Mouse (Mus musculus) neural tube, embryonic 13.5 days (tissue): ENCODE measurements around the gene Fam219b. TPM values are rescaled to one million over a fixed set of nuclear protein-coding genes. Genes with fewer than 3 reads are reported as not detected.

Source experiments
- ATAC-seq: fragments of 200-750 bp; cut with Nextera tagmentation; 2 replicates; pipeline ENCODE4 v1.8.0; 2017; ENCODE audit warnings: low read depth, mild to moderate bottlenecking, moderate TSS enrichment, moderate library complexity
- H3K27ac ChIP-seq: fragments of 300-500 bp; sonication (generic); replicated peaks from 2 replicates; pipeline ENCODE4 v1.5.1; 2015; ENCODE audit warnings: moderate library complexity, mild to moderate bottlenecking, inconsistent platforms
- H3K27me3 ChIP-seq: fragments of 300-500 bp; sonication (generic); 2 replicates; pipeline ENCODE4 v1.6.1; 2015; ENCODE audit warnings: mild to moderate bottlenecking, inconsistent platforms
- H3K36me3 ChIP-seq: fragments of 300-500 bp; sonication (generic); 2 replicates; pipeline ENCODE4 v1.6.1; 2015; ENCODE audit warnings: mild to moderate bottlenecking, inconsistent platforms
- H3K4me1 ChIP-seq: fragments of 300-500 bp; sonication (generic); replicated peaks from 2 replicates; pipeline ENCODE4 v1.6.1; 2015; ENCODE audit warnings: inconsistent platforms
- H3K4me2 ChIP-seq: fragments of 300-500 bp; sonication (generic); 2 replicates; pipeline ENCODE4 v1.6.1; 2015; ENCODE audit warnings: inconsistent platforms, mild to moderate bottlenecking, moderate library complexity
- H3K4me3 ChIP-seq: fragments of 300-500 bp; sonication (generic); 2 replicates; pipeline ENCODE4 v1.5.1; 2015; ENCODE audit warnings: mild to moderate bottlenecking, inconsistent platforms
- H3K9ac ChIP-seq: fragments of 300-500 bp; sonication (generic); 2 replicates; pipeline ENCODE4 v1.6.1; 2015; ENCODE audit warnings: moderate library complexity, mild to moderate bottlenecking, inconsistent platforms
- H3K9me3 ChIP-seq: fragments of 300-500 bp; sonication (generic); 2 replicates; pipeline ENCODE4 v1.6.1; 2016; ENCODE audit warnings: inconsistent platforms
- WGBS: fragments of 180-500 bp; shearing (Covaris S2); methylation state at CpG from one replicate; pipeline ENCODE4 v1.1.7; 2015; 5-methylcytosine and 5-hydroxymethylcytosine counted together
- polyA plus RNA-seq: library from polyadenylated mRNA; unstranded; fragments of >200 nt; fragmentation: Nextera tagmentation; extraction: Ambion mirVana; gene quantifications from 2 replicates; pipeline ENCODE4 v1.2.1, GENCODE M21; 2015

The Fam219b gene
- polyA plus RNA-seq, 1 experiment from 2014 or later = 20.2 TPM

DNA sequence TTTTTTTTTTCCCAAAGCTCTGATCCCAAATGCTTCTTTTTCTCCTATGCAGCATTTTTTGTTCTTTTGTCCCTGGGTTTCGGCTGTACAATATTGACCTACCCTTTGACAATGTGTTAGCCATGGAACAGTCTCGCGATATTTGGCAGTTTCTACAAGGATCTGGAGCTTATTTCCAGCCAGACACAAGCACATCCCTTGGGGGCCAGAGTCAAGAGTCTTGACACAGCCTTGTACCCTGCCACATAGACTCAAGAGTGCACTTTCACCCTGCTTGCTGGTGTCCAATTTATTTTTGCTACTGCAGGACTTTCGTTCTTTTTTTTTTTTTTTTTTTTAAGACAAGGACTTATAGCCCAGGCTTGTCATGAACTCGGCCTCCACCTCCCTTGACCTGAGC, 966 bp upstream of the Fam219b start:
- Histone ChIP-seq H3K27me3 (no peaks in the 10 kb centered on the region), H3K9ac (peak overlapping the region; percentile 89; the same call in 1 of the 2 replicates), H3K9me3 (no peaks in the 10 kb centered on the region), H3K4me2 (peak overlapping the region; percentile 88; the same call in 1 of the 2 replicates), H3K36me3 (peaks cover 53% of the 10 kb centered on the region), H3K4me1 (peaks cover 26% of the 10 kb centered on the region), H3K27ac (0 out of 2 replicates have a peak overlapping the region, but pooled peaks have one; percentile 90), H3K4me3 (peak overlapping the region; percentile 76; the same call in 1 of the 2 replicates)
- 88% methylated on average over 5 of the region's 5 CpGs for WGBS
- ATAC-seq = no peak

DNA sequence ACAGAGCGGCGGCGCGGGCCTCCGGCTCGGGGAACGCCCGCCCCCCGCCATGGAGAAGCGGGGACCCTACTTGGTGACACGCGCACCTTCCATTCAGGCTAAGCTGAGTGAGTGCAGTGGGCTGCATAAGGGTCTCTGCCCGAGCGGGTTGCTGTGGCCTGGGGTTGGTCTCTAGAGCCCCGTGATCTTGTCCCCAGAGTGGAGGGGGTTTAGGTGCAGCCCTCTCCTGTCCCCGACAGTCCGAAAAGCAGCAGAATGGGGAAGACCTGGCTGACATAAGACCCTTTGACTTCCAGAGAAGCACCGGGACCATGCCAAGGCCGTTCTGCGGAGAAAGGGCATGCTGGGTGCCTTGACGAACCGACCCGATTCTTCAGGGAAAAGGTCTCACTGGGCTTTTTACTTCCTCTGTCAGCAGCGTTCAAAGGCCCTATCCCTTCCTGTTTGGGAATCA, 427 bp downstream of the Fam219b start:
- peak; percentile 84 for ATAC-seq
- Histone ChIP-seq H3K9me3 (no peaks in the 10 kb centered on the region), H3K4me2 (peak overlapping the region; percentile 88), H3K27me3 (no peaks in the 10 kb centered on the region), H3K27ac (peak overlapping the region; percentile 90), H3K4me1 (peaks cover 26% of the 10 kb centered on the region), H3K9ac (peak overlapping the region; percentile 89), H3K36me3 (peaks cover 52% of the 10 kb centered on the region), H3K4me3 (peak overlapping the region; percentile 76)
- under 1% methylated on average over 24 of the region's 24 CpGs for WGBS

DNA sequence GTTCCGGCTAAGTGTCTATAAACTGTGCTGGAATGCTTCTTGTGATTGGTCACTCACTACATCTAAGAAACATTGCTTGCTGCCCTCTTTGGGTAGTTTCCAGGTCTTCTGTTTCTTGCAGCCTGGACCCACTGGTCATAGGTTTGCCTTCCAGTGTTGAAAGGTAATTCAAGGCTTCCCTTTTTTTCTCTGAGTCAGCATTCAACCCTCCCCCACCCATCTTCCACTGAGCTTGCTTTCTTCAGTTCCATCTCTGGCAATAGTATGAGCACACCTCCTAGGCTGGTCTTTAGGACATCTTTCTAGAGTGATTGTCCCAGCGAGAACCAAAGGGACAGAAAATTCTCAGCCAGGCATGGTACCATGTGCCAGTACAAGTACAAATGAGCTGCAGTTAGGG, 2.2 kb downstream of the Fam219b start:
- WGBS = 86% methylated on average over 2 of the region's 2 CpGs
- no peaks in the 10 kb centered on the region for H3K27me3 ChIP-seq
- H3K4me1 ChIP-seq = peaks cover 26% of the 10 kb centered on the region
- H3K9me3 ChIP-seq = no peaks in the 10 kb centered on the region
- no peak overlapping the region for H3K9ac ChIP-seq
- no peak for ATAC-seq
- peaks cover 53% of the 10 kb centered on the region for H3K36me3 ChIP-seq
- no peak overlapping the region for H3K4me2 ChIP-seq
- no peak overlapping the region for H3K27ac ChIP-seq
- H3K4me3 ChIP-seq = no peak overlapping the region

DNA sequence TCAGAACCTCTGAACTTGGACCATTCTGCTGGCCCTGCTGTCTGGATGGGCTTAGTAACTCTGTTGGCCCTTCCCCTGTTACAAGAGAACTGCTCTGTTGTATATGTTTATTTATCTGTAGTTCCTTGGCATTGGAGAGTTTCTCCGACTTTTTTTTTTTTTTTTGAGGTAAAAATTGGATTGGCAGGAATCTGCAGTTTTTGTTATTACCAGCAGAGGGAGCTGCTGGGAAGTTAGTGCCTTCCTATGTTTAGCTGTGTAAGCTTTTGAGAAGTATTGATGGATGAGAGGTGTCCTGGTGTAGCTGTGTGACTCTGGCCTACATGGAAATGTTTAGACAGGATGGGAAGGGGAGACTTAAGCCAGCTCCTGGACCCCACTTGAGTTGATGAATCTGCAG, 4.0 kb downstream of the Fam219b start:
- no peak overlapping the region for H3K4me2 ChIP-seq
- H3K9ac ChIP-seq = no peak overlapping the region
- H3K36me3 ChIP-seq = peaks cover 66% of the 10 kb centered on the region
- no peak overlapping the region for H3K27ac ChIP-seq
- no peak for ATAC-seq
- 18% methylated on average over 1 of the region's 1 CpGs for WGBS
- no peaks in the 10 kb centered on the region for H3K27me3 ChIP-seq
- no peak overlapping the region for H3K4me3 ChIP-seq
- H3K9me3 ChIP-seq = no peaks in the 10 kb centered on the region
- peaks cover 26% of the 10 kb centered on the region for H3K4me1 ChIP-seq

DNA sequence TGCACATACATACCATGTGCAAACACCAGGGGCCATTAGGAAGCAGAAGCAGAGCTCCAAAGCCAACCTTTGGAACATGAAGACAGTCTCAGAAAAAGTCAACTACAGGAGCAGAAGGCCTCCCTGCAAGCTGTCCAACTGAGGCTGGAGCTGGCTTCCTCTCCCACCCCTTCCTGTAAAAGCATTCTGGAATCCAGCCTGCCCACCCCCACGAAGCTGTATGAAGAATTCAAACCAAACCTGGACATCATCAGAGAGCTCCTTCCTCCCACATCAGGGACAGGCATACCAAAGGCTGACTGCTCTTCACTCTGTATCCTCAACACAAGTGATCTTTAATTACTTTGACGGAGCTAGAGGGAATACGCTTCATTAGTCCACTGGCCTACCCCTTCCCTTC, 6.6 kb downstream of the Fam219b start:
- H3K27ac ChIP-seq = no peak overlapping the region
- peaks cover 91% of the 10 kb centered on the region for H3K36me3 ChIP-seq
- H3K4me1 ChIP-seq = peaks cover 13% of the 10 kb centered on the region
- H3K4me3 ChIP-seq = no peak overlapping the region
- no peak overlapping the region for H3K4me2 ChIP-seq
- 81% methylated on average over 3 of the region's 3 CpGs for WGBS
- H3K27me3 ChIP-seq = no peaks in the 10 kb centered on the region
- H3K9me3 ChIP-seq = no peaks in the 10 kb centered on the region
- no peak for ATAC-seq
- no peak overlapping the region for H3K9ac ChIP-seq

DNA sequence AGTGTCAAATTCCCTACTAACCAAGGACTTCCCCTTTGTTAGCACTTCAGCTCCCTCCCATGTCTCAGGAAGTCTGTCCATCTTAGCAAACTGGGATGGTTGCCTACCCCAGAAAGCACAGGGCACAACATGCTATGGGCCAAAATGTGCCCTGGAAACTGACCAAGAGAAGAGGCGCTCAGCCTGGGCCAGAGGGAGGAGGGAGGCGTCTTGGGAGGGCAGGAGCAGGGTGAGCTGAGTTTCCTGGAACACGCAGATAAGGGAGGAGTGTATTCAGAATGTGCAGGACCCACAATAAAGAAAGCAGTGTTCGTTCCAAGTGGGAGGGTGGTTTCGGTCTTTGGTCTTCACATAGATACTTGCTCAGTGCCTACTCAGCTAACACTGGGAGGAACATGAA, 10.0 kb downstream of the Fam219b start:
- 87% methylated on average over 5 of the region's 5 CpGs for WGBS
- Histone ChIP-seq H3K4me1 (peaks cover 21% of the 10 kb centered on the region), H3K4me2 (no peak overlapping the region), H3K36me3 (peaks cover 78% of the 10 kb centered on the region), H3K9me3 (no peaks in the 10 kb centered on the region), H3K27ac (no peak overlapping the region), H3K4me3 (no peak overlapping the region), H3K9ac (no peak overlapping the region), H3K27me3 (no peaks in the 10 kb centered on the region)
- no peak for ATAC-seq

- peaks cover 23% of the 10 kb centered on the region for H3K4me1 ChIP-seq
- no peaks in the 10 kb centered on the region for H3K27me3 ChIP-seq
- H3K27ac ChIP-seq = no peak overlapping the region
- H3K4me2 ChIP-seq = no peak overlapping the region
- no peak for ATAC-seq
- peaks cover 72% of the 10 kb centered on the region for H3K36me3 ChIP-seq
- no peaks in the 10 kb centered on the region for H3K9me3 ChIP-seq
- WGBS = 92% methylated on average over 11 of the region's 11 CpGs
- H3K4me3 ChIP-seq = no peak overlapping the region
- H3K9ac ChIP-seq = no peak overlapping the region
Measured at GRCm38 (mm10) chr9:57547869-57548268, 10.5 kb downstream of the Fam219b start.

DNA sequence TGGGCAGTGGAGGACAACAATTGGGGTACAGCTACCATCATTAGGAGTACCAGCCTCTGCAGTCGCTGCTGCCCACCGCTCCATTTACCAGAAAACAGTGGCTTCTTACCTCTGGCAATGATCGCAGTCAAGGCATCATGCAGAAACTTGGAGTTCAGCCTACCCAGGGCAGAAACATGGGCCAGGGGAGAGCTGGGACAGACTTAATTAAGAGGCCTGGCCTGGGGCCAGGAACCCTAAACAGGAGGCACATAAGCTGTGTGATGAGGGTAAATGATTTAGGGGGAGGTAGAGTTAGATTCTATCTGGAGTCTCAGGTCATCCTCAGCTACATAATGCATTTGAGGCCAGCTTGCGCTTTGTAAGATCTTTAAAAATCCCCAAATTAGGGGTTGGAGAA, 11.9 kb downstream of the Fam219b start:
- no peak overlapping the region for H3K4me3 ChIP-seq
- H3K27me3 ChIP-seq = no peaks in the 10 kb centered on the region
- H3K4me2 ChIP-seq = no peak overlapping the region
- peaks cover 60% of the 10 kb centered on the region for H3K36me3 ChIP-seq
- ATAC-seq = no peak
- no peak overlapping the region for H3K9ac ChIP-seq
- H3K27ac ChIP-seq = no peak overlapping the region
- no peaks in the 10 kb centered on the region for H3K9me3 ChIP-seq
- H3K4me1 ChIP-seq = peaks cover 32% of the 10 kb centered on the region
- 96% methylated on average over 4 of the region's 4 CpGs for WGBS

DNA sequence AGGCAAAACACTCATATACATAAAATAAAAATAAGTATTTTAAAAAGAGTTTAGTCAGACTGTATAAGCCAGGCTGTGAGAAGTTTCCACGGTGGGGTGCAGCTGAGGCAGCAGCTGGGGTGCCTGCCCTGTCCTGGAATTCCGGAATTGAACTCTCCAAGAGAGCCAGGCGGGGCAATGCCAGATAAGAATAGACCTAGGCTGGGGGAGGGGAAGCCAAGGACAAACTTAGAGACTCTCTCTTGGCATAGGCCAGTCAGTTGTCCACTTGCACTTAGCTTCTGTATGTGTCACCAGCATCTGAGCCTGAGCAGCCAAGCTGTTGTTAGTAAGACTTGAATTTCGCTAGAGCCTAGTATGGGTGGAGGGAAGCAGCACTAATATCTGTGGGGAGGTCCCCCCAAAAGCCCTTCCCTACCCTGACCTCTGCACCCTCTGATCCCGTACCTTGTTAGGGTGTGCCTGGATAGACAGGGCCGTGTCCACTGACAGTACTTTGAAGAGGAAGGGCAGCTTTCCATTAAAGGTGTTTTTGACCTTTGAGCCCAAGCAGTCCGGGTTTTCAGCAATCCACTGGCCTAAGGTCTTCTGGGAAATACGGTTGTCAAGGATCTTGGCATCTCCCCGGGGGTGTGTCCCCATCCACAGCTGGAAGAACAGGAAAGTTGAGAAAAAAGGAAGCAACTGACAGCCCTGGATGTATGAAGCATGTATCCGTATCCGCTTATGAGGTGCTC, 13.0 kb downstream of the Fam219b start:
- no peak overlapping the region for H3K4me2 ChIP-seq
- no peaks in the 10 kb centered on the region for H3K27me3 ChIP-seq
- H3K4me3 ChIP-seq = no peak overlapping the region
- no peak overlapping the region for H3K9ac ChIP-seq
- WGBS = 93% methylated on average over 11 of the region's 11 CpGs
- H3K9me3 ChIP-seq = no peaks in the 10 kb centered on the region
- ATAC-seq = no peak
- H3K27ac ChIP-seq = no peak overlapping the region
- peaks cover 49% of the 10 kb centered on the region for H3K36me3 ChIP-seq
- peaks cover 39% of the 10 kb centered on the region for H3K4me1 ChIP-seq

GRCm38 (mm10) chr9:57552139-57552887, 15.0 kb downstream of the Fam219b start, which contains the start of gene Mpi:
Mpi (minus strand) TSS chr9:57552763.
- peak; percentile 58; the same call in 1 of the 2 replicates for ATAC-seq
- peak within 1 kb of the TSS; percentile 70 for H3K4me2 ChIP-seq
- WGBS = under 1% methylated on average over 28 of the region's 28 CpGs
- H3K4me3 ChIP-seq = peak within 1 kb of the TSS; percentile 60
- no peak within 1 kb of the TSS for H3K27ac ChIP-seq
- peaks cover 32% of the 10 kb centered on the region for H3K36me3 ChIP-seq
- peak within 1 kb of the TSS; percentile 82 for H3K9ac ChIP-seq
- no peaks in the 10 kb centered on the region for H3K27me3 ChIP-seq
- H3K4me1 ChIP-seq = peaks cover 39% of the 10 kb centered on the region
- H3K9me3 ChIP-seq = no peaks in the 10 kb centered on the region

GRCm38 (mm10) chr9:57553119-57553518, 15.8 kb downstream of the Fam219b start:
- Histone ChIP-seq H3K4me1 (peaks cover 39% of the 10 kb centered on the region), H3K27me3 (no peaks in the 10 kb centered on the region), H3K4me3 (no peak overlapping the region), H3K9me3 (no peaks in the 10 kb centered on the region), H3K36me3 (peaks cover 24% of the 10 kb centered on the region), H3K27ac (no peak overlapping the region), H3K4me2 (no peak overlapping the region), H3K9ac (no peak overlapping the region)
- 0 out of 2 replicates have a peak, but pooled peaks have one; percentile 26 for ATAC-seq
- WGBS = 72% methylated on average over 11 of the region's 11 CpGs

DNA sequence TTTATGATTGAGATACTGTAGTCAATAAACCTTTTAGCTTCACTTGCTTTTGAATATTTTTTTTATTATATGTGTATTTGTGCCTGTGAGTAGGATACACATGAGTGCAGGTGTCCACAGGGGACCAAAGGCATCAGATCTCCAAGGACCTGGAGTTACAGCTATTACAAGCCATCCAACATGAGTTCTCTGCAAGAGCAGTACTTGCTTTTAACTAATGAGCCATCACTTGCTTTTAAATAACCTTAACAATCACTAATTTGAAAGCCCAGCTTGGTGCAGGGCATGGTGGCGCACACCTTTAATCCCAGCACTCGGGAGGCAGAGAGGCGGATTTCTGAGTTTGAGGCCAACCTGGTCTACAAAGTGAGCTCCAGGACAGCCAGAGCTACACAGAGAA, 17.4 kb downstream of the Fam219b start:
- Histone ChIP-seq H3K4me2 (no peak overlapping the region), H3K4me3 (no peak overlapping the region), H3K9ac (no peak overlapping the region), H3K4me1 (peaks cover 29% of the 10 kb centered on the region), H3K36me3 (peaks cover 8% of the 10 kb centered on the region), H3K27me3 (0 out of 2 replicates have a peak, but pooled peaks cover 3% of the 10 kb centered on the region), H3K9me3 (no peaks in the 10 kb centered on the region), H3K27ac (no peak overlapping the region)
- peak; percentile 21; the same call in 1 of the 2 replicates for ATAC-seq
- 30% methylated on average over 3 of the region's 3 CpGs for WGBS
